Mouse (Mus musculus): ENCODE measurements around the gene Ecel1.

GRCm38 (mm10) chr1:87098358-87098975, 57.9 kb downstream of the Ecel1 start:
- no peak for TF ChIP-seq SRF (IDR thresholded peaks at IDR 0.05; ENCODE audit: control insufficient read depth, insufficient read length, low read depth)
- TF ChIP-seq POLR2AphosphoS2 (IDR thresholded peaks at IDR 0.05; ENCODE audit: insufficient read length, low read depth), result no peak
- TF ChIP-seq CEBPB (IDR thresholded peaks at IDR 0.05; ENCODE audit: insufficient read depth, poor library complexity, severe bottlenecking), result no peak
- no peak for TF ChIP-seq USF1 (IDR thresholded peaks at IDR 0.05; ENCODE audit: low read depth)

All from myocyte (in vitro differentiated cells).